Mouse (Mus musculus): ENCODE measurements around the gene Tmem11.

Gene Tmem11

GRCm38 (mm10) chr11:60827241-60827945, 51.7 kb downstream of the Tmem11 start:
- WGBS = 30% methylated on average over 4 of the region's 4 CpGs

DNA sequence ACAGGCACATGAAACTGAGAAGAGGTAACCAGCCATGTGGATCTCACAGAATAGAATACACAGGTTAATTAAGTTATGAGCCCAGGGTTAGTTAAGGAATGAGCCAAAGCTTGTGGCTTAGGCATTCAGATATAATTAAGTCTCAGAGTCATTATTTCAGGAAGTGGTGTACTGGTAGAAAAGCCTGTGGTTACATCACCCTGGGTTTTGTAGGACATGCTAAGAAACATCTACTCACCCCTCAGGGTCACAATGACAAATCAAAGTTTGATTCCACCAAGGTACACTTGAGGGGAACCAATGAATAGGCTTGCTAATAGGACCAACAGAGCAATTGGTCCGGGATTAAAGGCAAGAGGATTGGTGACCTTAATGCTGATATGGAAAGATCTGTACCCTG, 52.4 kb downstream of the Tmem11 start:
- WGBS = 58% methylated on average over 1 of the region's 1 CpGs

- WGBS = 84% methylated on average over 3 of the region's 3 CpGs
Observed at GRCm38 (mm10) chr11:60825191-60825590, 53.9 kb downstream of the Tmem11 start.

DNA sequence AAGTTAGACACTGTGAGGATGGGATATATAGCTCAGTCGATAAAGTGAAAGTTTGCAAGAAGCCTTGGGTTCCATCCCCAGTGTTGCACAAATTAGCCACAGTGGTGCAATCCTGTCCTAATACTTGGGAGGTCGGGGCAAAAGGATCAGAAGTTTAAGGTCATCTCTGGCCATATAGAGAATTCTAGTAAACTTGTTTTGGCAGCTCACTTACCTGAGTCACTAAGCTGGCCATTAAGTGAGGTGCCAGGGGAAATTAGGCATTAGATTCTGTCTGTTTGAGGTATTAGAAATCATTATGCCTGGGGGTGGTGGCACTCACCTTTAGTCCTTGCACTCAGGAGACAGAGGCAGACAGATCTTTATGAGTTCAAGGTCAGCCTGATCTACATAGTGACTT, 55.3 kb downstream of the Tmem11 start:
- WGBS = 76% methylated on average over 2 of the region's 2 CpGs

DNA sequence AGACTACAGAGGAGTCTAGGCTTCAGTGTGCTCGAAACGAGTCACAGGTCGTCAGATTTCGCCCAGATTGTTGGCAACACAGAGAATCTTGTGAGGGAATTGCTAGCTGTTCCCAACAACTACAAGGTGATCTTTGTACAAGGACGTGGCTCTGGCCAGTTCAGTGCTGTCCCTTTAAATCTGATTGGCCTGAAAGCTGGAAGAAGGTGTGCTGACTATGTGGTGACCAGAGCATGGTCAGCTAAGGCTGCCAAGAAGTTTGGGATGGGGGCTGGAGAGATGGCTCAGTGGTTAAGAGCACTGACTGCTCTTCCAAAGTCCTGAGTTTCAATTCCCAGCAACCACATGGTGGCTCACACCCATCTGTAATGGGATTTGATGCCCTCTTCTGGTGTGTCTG, 62.7 kb downstream of the Tmem11 start:
- 66% methylated on average over 5 of the region's 5 CpGs for WGBS
